Mouse (Mus musculus): ENCODE results near the gene H2bfm. TPM values are rescaled to one million over a fixed set of nuclear protein-coding genes. Genes with fewer than 3 reads are reported as not detected.

Gene H2bfm
- polyA plus RNA-seq, 1 experiment from 2014 or later, result not detected

DNA sequence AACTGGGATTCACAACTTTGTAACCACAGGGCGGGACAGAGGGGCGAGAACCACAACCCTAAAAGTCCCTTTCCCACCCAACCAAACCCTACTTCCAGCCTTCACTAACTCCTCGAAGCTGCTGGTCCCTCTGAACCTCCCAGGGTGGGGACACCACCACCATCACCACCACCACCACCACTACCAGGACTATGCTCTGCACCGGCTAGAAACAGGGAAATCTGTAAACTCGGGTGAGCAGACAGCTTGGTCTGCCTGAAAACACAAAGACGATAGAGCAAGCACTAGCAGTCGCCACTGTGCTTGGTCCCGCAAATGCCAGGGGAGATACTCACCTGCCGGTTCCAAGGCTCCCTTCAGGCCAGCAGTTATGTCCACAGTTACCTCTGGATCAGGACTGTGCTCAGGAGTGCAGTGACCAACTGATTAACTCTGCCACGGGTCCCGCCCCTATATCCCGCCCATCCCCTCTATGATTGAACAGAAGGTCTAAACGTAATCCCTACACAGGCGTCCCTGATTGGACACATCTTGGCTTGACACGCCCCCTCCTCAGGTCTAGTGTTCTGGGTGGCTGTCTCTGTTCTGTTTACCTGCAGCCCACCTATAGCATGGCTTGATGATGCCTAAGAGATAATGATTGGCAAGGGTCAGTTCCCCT, 49.4 kb downstream of the H2bfm start, which contains the start of the genes Tmsb15l and Tmsb15b1:
Gene Tmsb15l (minus strand): TSS at position 446 of the 661 bp plus-strand sequence.
Gene Tmsb15b1 (minus strand): TSS at position 451 of the 661 bp plus-strand sequence.
- Histone ChIP-seq H3K27me3 (ENCODE audit: control insufficient read depth, insufficient read depth, low read length) (no peaks in the 10 kb centered on the region), H3K4me2 (ENCODE audit: low read length) (peak within 1 kb of the TSS; percentile 55), H3K4me3 (replicated peaks; ENCODE audit: low read depth, low read length) (peak within 1 kb of the TSS; percentile 42), H3K36me3 (ENCODE audit: control insufficient read depth, insufficient read depth, low read length) (no peaks in the 10 kb centered on the region), H3K4me1 (ENCODE audit: control insufficient read depth, insufficient read depth, low read length) (no peaks in the 10 kb centered on the region), H3K9me3 (ENCODE audit: control insufficient read depth, low read length) (no peaks in the 10 kb centered on the region), H3K9ac (replicated peaks; ENCODE audit: low read length) (peak within 1 kb of the TSS; percentile 46; the same call in 1 of the 2 replicates), H3K27ac (replicated peaks; ENCODE audit: low read depth, low read length) (no peak within 1 kb of the TSS)
- peak; percentile 86 for DNase-seq
- 29% methylated on average over 15 of the region's 15 CpGs for WGBS
- peak; percentile 100 for ATAC-seq (ENCODE audit: low FRiP score, low TSS enrichment)

Other genes with a start within 250 kb of the H2bfm start
- 25.2 and 26.8 TPM in 2 replicates for gene Tceal1, start 219.3 kb upstream of the H2bfm start, polyA plus RNA-seq (2014; fragmentation: Nextera tagmentation; extraction: Ambion mirVana)
- gene Morf4l2, start 183.6 kb upstream of the H2bfm start, polyA plus RNA-seq (2014; fragmentation: Nextera tagmentation; extraction: Ambion mirVana), result 500 and 612 TPM in 2 replicates
- gene Glra4, start 147.2 kb upstream of the H2bfm start, polyA plus RNA-seq (2014; fragmentation: Nextera tagmentation; extraction: Ambion mirVana), result 0.15 TPM in 1 of 2 replicates, not detected in the other
- gene Plp1, start 104.7 kb upstream of the H2bfm start, polyA plus RNA-seq (2014; fragmentation: Nextera tagmentation; extraction: Ambion mirVana), result 7.1 and 8.1 TPM in 2 replicates
- gene Rab9b, start 58.6 kb upstream of the H2bfm start, polyA plus RNA-seq (2014; fragmentation: Nextera tagmentation; extraction: Ambion mirVana), result 18.1 and 22.9 TPM in 2 replicates
- gene Tmsb15b2, start 48.2 kb downstream of the H2bfm start, polyA plus RNA-seq (2014; fragmentation: Nextera tagmentation; extraction: Ambion mirVana), result 101 and 105 TPM in 2 replicates
- 9.1 and 10.4 TPM in 2 replicates for gene Tmsb15l, start 49.5 kb downstream of the H2bfm start, polyA plus RNA-seq (2014; fragmentation: Nextera tagmentation; extraction: Ambion mirVana)
- 29.4 and 33.4 TPM in 2 replicates for gene Tmsb15b1, start 49.5 kb downstream of the H2bfm start, polyA plus RNA-seq (2014; fragmentation: Nextera tagmentation; extraction: Ambion mirVana)
- 304 and 316 TPM in 2 replicates for gene Zcchc18, start 65.8 kb downstream of the H2bfm start, polyA plus RNA-seq (2014; fragmentation: Nextera tagmentation; extraction: Ambion mirVana)
- 16.2 and 16.5 TPM in 2 replicates for gene Slc25a53, start 111.0 kb downstream of the H2bfm start, polyA plus RNA-seq (2014; fragmentation: Nextera tagmentation; extraction: Ambion mirVana)
- gene Fam199x, start 122.3 kb downstream of the H2bfm start, polyA plus RNA-seq (2014; fragmentation: Nextera tagmentation; extraction: Ambion mirVana), result 11.4 and 11.7 TPM in 2 replicates
- gene Esx1, start 194.8 kb downstream of the H2bfm start, polyA plus RNA-seq (2014; fragmentation: Nextera tagmentation; extraction: Ambion mirVana), result not detected in 2 replicates